Mouse (Mus musculus): ENCODE data around the gene Depp1.

Gene Depp1

GRCm38 (mm10) chr6:116644335-116644734 lies 6.1 kb upstream of the Depp1 start:
- in situ Hi-C loops (cut with MboI, MseI): loop anchor here (25.0 kb wide), 1 partner anchor 1193 kb away; the partner anchor contains the start of gene Zfp637

DNA sequence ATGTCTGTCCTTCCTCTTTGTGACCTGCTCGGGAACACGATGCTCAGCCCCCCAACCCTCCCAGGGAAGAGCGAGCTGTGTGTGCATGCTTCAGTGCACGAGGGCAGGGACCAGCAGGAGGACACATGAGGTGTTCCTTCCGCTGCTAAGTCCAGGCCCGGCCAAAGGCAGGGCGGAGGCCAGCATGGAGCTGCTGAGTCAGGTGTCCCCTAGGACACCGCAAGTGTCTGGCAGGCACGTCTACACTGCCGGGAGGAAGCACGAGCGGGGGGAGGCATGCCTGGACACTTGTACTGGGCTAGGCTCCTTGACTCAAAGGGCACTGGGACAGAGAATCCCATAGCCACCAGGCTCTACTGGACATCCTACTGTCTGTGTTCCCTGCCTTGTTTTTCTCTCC lies 2.6 kb upstream of the Depp1 start:
- in situ Hi-C loops (cut with MboI, MseI): loop anchor here (25.0 kb wide), 1 partner anchor 1190 kb away; the partner anchor contains the start of gene Zfp637

DNA sequence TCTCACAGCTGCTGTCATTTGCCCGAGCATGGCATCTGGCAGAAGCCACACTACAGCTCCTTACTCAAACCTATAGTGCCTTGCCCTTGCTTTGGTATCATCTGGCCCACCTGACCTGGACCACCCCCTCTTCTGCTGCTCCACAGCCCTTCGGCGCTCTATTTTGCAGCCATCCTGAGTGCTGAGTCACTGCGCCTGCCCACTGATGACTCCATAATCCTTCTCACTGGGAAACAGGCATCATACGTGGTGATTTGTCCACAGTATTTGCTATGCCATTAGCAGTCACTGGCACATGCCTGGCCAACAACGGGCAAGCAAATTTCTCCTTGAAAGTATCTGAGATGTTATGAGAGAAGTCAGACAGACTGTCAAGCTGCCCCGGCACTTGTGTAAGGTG lies 598 bp upstream of the Depp1 start:
- in situ Hi-C loops (cut with MboI, MseI): loop anchor here (25.0 kb wide), 1 partner anchor 1187 kb away; the partner anchor contains the start of gene Zfp637

DNA sequence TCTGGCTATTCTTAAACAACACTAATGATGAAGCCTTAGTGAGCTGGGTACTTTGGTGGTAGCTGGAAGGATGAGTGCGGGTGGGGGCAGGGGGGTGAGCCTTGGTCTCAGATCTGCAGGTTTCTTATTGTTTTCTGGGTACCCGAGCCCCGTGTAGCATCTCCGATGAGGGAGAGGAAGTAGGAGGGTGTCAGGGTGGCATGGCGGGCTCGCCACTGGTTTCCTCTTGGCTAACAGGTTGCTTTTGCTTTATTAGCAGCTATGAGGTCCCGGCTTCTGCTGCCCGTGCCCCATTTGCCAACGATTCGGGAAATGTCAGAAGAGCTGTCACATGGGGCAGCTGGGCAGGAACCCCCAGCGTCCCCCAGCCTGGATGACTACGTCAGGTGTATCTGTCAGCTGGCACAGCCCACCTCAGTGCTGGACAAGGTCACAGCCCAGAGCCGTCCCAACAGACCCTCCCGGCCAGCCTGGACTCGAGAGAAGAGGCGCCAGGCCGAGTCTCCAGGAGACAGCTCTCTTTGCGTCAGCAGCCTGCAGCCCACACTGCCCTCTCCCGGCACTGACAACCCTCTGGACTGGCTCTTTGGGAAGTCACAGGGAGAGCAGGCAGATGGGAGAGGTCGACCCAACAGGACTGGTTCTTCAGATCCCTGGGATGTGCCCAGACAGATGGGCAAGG lies 1.2 kb downstream of the Depp1 start:
- in situ Hi-C loops (cut with MboI, MseI): no loop called here

- in situ Hi-C loops (cut with MboI, MseI): no loop called here
These were observed 2.8 kb downstream of the Depp1 start for GRCm38 (mm10) chr6:116653191-116653590.

GRCm38 (mm10) chr6:116653684-116654454 lies 3.5 kb downstream of the Depp1 start:
- in situ Hi-C loops (cut with MboI, MseI): no loop called here

DNA sequence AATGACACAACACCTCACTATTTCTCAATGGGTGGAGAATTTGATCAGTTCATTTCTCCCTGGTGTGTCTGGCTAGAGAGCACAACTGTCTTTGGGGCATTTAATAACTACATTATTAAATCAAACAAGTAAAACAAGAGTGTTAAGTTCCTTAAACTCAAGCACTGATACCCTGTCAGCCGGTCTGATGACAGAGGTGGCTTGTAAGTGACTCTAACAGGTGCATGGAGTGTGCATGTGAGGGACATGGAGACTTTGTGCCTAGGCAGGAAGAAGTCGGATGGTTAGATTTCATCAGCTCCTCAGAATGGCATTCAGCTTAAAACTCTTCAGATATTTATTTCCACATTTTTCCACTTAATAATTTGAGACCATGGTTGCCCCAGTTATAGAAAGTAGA lies 13.0 kb downstream of the Depp1 start:
- in situ Hi-C loops (cut with MboI, MseI): no loop called here

- in situ Hi-C loops (cut with MboI, MseI): no loop called here
These were observed 13.6 kb downstream of the Depp1 start for GRCm38 (mm10) chr6:116664031-116664430.

- in situ Hi-C loops (cut with MboI, MseI): no loop called here
These were observed 14.4 kb downstream of the Depp1 start for GRCm38 (mm10) chr6:116664830-116665229.

- in situ Hi-C loops (cut with MboI, MseI): no loop called here
These were observed 15.8 kb downstream of the Depp1 start for GRCm38 (mm10) chr6:116666085-116666750.

DNA sequence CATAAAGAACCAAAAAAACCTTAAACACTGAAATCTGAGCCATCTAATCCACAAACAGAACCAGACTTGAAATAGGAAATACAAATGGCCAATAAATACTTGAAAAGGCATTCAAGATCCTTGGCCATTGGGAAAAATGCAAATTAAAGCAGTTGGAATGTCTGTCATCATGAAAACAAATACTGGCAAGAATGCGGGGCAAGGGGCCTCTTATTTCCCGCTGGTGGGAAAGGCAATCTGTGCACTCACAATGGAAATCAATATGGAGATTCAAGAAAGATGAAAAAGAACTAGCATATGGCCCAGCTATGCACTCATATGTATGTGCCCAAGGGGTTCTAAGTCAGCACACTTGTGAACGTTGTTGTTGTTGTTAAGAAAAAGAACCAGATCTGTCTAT lies 16.5 kb downstream of the Depp1 start:
- in situ Hi-C loops (cut with MboI, MseI): no loop called here

DNA sequence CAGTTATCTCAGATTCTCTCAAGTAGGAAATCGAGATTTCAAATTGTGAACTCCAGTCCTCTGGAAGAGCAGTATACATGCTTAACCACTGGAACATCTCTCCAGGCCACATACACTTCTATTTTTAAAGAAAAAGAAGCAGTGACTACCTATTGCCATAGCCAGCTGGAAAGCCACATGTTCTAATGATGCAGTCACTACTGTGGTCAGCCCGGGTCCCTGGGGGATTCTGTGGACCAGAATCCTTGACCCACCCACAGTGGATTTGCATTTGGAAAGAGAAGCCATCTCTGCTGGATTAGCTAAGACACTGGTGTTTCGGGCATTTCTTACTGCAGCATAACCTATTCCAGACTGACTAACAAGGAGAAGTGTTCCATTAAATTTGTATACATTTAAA lies 17.0 kb downstream of the Depp1 start:
- in situ Hi-C loops (cut with MboI, MseI): no loop called here

DNA sequence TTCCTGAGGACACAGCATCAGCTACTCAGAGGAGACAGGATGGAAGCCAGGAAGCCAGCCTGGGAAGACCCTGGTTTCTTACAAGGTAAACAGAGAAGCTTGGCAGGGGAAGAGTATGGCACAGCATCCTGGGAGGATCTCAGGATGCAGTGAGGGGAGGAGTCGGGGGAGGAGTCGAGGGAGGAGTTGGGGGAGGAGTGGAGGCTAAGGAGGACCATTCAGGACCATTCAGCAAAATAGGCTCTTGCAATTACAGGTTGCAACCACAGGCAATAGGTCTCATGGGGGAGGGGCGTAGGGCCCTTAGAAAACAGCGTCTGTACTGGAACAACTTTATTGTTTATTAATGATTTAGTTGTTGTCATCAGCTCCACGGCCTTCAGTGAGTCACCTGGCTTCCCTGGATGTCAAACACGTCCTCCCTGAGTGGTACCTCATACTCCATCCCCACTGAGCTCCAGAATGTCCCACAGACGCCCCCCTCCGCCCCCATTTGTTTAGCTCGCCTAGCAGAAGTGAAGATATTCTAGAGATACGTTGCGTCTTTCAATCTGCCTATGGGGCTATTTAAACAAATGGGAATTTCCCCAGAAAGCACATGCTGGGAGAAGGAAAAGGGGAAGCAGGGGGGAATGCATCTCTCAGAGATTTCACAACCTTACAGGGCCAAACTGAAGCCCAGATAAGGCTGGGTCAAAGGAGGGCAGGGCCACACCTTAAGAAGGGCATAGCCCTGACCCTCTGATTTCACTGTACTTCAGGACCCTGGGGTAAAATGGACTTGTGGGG lies 18.5 kb downstream of the Depp1 start:
- in situ Hi-C loops (cut with MboI, MseI): no loop called here

DNA sequence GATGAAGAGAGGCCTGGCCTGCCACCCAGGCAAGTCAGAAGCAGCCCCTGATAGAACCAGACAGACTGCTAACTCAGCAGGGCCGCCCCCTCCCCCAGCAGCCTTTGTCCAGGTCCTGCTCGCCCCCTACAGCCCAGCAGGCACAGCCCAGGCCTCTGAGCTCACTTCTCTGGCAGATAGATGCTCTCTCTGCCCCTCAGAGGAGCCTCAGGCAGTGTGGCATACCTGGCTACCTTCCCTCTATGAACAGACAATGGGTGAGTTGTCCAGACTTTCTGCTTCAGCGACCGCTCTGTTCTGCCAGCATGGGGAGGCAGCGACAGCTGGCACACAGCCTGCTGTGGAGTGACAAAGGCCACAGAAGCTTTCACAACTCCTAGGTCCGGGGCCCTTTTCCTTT lies 19.7 kb downstream of the Depp1 start:
- in situ Hi-C loops (cut with MboI, MseI): no loop called here

DNA sequence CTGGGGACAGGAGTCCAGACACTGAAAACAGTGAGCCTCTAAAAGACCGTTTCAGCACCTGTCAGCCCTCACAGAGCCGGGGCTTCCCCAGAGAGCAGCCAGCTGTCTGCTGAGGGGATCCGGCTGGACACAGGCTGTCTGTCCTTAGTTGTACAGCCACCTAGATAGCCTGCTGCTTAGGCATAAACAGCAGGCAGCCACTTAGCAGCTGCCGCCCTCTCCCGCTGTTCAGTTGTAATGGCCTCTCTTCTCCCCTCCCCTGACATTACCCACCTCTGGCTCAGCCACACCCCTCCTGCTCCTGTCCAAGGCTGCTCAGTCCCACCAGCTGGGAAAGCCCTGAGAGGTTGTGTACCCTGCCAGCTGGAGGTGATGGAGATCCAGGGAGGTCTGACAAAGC lies 20.6 kb downstream of the Depp1 start:
- in situ Hi-C loops (cut with MboI, MseI): no loop called here

- in situ Hi-C loops (cut with MboI, MseI): no loop called here
These were observed 21.4 kb downstream of the Depp1 start for GRCm38 (mm10) chr6:116671768-116672167.

DNA sequence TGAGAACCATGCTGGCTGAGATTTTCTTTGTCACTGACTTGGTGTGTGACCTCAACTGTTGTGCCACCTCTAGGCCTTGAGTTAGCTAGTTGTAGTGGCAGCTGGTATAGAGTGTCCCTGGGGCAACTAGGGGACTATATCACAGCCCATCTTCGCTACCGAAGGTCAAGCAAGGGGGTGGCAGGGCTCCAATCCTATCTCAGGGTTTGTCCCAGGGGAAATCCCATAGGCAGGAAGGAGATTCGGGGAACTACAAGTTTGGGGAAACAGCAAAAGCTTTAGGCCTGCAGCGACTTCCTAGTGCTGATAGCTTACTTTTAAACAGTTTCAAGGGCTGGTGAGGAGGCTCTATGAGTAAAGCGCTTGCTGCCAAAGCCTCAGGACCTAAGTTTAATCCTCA lies 21.9 kb downstream of the Depp1 start:
- in situ Hi-C loops (cut with MboI, MseI): no loop called here

DNA sequence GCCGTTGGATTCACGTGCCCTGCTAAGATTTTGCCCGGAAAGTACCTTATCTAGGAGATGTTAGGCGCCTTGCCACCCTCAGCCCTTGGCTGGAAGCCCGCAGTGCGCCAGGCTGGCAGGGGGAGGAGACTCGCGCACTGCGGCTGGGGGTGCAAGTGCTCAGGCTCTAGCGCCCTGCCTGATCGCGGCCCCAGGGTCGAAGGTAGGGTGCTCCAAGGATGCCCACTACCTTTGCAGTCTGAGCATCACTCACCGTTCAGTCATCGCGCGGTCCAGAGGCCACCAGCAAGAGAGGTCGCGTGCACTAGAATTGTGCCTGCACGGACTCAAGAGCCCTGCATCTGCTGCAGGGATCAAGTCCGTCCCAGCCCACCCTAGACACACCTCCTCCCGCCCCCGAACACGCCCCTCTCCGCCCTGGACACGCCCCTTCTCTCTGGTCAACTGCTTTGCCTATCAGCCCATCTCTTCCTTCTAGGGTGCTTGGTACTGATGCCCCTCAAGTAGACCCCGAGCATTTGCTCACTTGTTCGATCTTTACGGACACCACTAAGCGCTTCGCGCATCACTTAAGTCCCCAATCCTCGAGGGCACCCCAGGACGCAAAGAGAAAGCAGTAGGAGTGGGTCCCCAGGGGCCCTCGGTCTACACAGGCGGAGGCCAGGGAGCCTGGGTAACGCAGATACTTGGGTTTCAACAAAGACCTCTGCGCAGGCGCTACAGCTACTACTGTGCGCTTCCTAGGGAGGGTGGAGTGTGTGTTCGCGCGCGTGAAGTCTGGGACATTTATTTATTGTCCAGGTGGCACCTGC lies 23.3 kb downstream of the Depp1 start, which contains the start of gene Rassf4:
Rassf4 (minus strand) TSS at position 482 of the 812 bp plus-strand sequence.
- in situ Hi-C loops (cut with MboI, MseI): no loop called here

- in situ Hi-C loops (cut with MboI, MseI): no loop called here
These were observed 24.0 kb downstream of the Depp1 start for GRCm38 (mm10) chr6:116674283-116674886.

DNA sequence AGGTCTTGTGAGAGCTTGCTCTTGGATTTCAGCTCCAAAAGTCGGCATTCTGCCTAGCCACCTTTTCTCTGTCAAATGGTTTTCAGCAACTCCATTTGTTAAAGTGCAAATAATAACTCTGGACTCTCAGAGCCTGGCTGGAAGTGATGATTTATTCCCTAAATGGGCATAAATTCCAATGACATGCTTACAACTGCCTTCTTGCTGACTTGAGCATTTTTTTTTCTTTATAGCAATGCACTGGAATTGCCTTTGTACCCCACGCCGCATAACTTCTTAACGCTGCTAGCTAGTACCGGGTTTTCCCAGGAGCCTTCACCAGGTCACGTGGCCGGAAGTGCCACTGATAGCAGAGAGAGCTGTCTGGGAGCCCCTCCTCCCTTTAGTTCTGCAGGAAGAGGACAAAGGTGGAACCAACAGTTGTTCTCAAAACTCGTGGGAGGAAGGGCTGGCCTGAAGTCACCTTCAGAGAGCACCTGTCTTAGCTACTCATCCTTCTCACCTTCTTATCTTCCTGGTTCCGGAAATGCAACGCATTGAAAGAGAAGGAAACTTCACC lies 26.0 kb downstream of the Depp1 start:
- in situ Hi-C loops (cut with MboI, MseI): no loop called here

All from regulatory T cell (primary cell).